Mouse (Mus musculus): ENCODE data around the gene Btbd35f12.
"Not testable (repeated sequence)": the region's sequence is repeated elsewhere in the genome, so short reads cannot be mapped to it uniquely, and the experiment has no call there.

The Btbd35f12 gene

DNA sequence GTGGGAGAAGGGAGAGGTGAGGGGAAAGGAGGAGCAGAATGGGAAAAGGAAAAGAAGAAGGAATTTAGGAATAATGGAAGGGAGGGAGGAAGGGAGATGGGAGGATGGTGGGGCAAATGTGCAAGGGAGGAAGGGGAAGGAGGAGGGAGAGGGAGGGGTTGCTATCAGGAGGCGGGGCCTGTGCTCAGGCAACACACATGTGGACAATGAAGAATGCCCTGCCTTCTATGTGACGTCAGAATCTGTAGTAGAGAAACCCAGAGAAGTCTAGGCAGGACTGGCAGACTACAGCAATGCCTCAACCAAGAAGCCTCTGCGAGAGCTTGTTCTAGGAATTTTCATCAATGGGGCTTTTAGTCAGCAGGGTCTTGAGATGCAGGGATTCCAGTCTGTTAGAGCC, at the start of gene Btbd35f12:
Gene Btbd35f12 (plus strand): TSS at position 301 of the 400 bp plus-strand sequence.
- DNase-seq (ENCODE audit: low spot score), result not testable (repeated sequence)

DNA sequence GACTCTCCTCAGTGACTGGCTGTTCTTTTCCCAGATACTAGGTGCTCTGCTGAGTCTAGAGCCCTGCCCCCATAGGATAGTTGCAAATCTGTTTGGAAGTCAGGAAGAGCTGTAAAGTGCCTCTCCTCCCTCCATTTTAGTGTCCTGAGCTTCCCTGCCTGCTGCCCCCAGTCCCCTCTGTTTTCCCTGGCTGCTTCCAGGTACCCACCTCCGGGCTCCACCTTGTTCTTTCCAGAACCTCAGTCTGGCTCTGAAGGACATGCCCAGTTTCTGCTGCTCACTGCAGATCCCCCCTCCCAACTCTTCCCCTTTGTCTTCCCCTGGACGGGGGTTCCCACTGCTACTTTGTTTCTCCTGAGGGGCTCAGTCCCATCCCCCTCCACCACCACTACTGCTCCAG, 40.1 kb downstream of the Btbd35f12 start:
- DNase-seq (ENCODE audit: low spot score), result not testable (repeated sequence)

All from embryo, embryonic 10 days (tissue).